Comparison of ENCODE assay signal across 11 mouse cellular contexts in genomic region chr1:134719718-134720304, GRCm38 (mm10).
DNase-seq lines count a peak whose midpoint lies in the region; ATAC-seq and TF ChIP-seq lines count a peak whose summit lies in the region.
"Had no signal": no experiment of that assay in that cellular context is flagged by ENCODE, and none has a peak within 500 bp of the region (broad histone marks: within the 10 kb centered on the region; RNA-seq: fewer than 3 reads in every experiment).

No protein-coding gene starts in this region.

- peak; percentile 63 for DNase-seq in cerebellum, adult 9-11 months
- DNase-seq in cerebellum, adult 8-10 months: no peak
- DNase-seq in left cerebral cortex, adult 11 months (ENCODE audit: low spot score): peak; percentile 34
- DNase-seq in left cerebral cortex, postnatal 4 days: no peak
- peak; percentile 51 to 65 for DNase-seq in cerebellum, postnatal 25 days
- no peak for DNase-seq in midbrain, postnatal 0 days (ENCODE audit: low spot score)
- no peak for DNase-seq in thymus, adult 18-20 months
- DNase-seq in layer of hippocampus, postnatal 10 days (ENCODE audit: low spot score in 2 of 2): no peak
- DNase-seq: thymus, adult 2 months had no signal

- no peak overlapping the region for H3K4me2 ChIP-seq in midbrain, postnatal 0 days (ENCODE audit: low read depth, low read length, poor library complexity, severe bottlenecking)
- H3K4me2 ChIP-seq: heart, embryonic 12.5 days; limb, embryonic 12.5 days had no signal

- H3K4me3 ChIP-seq in midbrain, postnatal 0 days (ENCODE audit: low read depth, low read length): no peak overlapping the region
- H3K4me3 ChIP-seq: heart, embryonic 12.5 days; limb, embryonic 12.5 days had no signal

- 46% methylated on average over 12 of the region's 12 CpGs for WGBS in midbrain, postnatal 0 days

- TF ChIP-seq CTCF in midbrain, postnatal 0 days (IDR thresholded peaks at IDR 0.05): no peak

- intact Hi-C loops in left cerebral cortex, postnatal 4 days (cut with DNase I): no loop called here

- 0 out of 2 replicates have a peak, but pooled peaks have one; percentile 5 for ATAC-seq in midbrain, postnatal 0 days (ENCODE audit: low FRiP score)

- no peaks in the 10 kb centered on the region for H3K36me3 ChIP-seq in midbrain, postnatal 0 days (ENCODE audit: insufficient read depth, low read length)
- H3K36me3 ChIP-seq: heart, embryonic 12.5 days; limb, embryonic 12.5 days had no signal

- no peaks in the 10 kb centered on the region for H3K4me1 ChIP-seq in midbrain, postnatal 0 days (ENCODE audit: insufficient read depth, low read length)
- H3K4me1 ChIP-seq: limb, embryonic 12.5 days had no signal

- no peaks in the 10 kb centered on the region for H3K9me3 ChIP-seq in midbrain, postnatal 0 days (ENCODE audit: low read length)
- H3K9me3 ChIP-seq: heart, embryonic 12.5 days; limb, embryonic 12.5 days had no signal

- H3K27me3 ChIP-seq in midbrain, postnatal 0 days (ENCODE audit: insufficient read depth, low read length): no peaks in the 10 kb centered on the region
- H3K27me3 ChIP-seq: limb, embryonic 12.5 days had no signal

- H3K27ac ChIP-seq in midbrain, postnatal 0 days (ENCODE audit: low read depth, low read length): no peak overlapping the region
- H3K27ac ChIP-seq: limb, embryonic 12.5 days had no signal

- no peak overlapping the region for H3K9ac ChIP-seq in midbrain, postnatal 0 days (replicated peaks; ENCODE audit: low read length, poor library complexity, severe bottlenecking)
- H3K9ac ChIP-seq: heart, embryonic 12.5 days; limb, embryonic 12.5 days had no signal

Comparison
In these comparisons a context has a peak if more than half of its experiments do, and no peak if none do; other contexts are left out.
1. DNase-seq: peak in cerebellum, adult 9-11 months (single experiment), left cerebral cortex, adult 11 months (single experiment) and cerebellum, postnatal 25 days (2 of 2); none in cerebellum, adult 8-10 months (single experiment), left cerebral cortex, postnatal 4 days (single experiment), midbrain, postnatal 0 days (single experiment), thymus, adult 18-20 months (0 of 2) and layer of hippocampus, postnatal 10 days (0 of 2).